Mouse (Mus musculus) small intestine, adult 2 months (tissue): Measurements from ENCODE around the gene Dynll2.

Source experiments
- CTCF ChIP-seq: fragments of 200-500 bp; IDR thresholded peaks from 2 replicates; pipeline ENCODE4 v1.5.1; 2012; ENCODE audit warnings: low read depth, mild to moderate bottlenecking, control low read depth, inconsistent platforms, low read length, moderate library complexity, mixed read lengths; ENCODE audit not compliant: insufficient replicate concordance, insufficient read length; ENCODE audit errors: extremely low read depth
- POLR2A ChIP-seq: fragments of 200-500 bp; IDR thresholded peaks from 2 replicates; pipeline ENCODE4 v1.6.1; 2012; ENCODE audit warnings: low read depth, mild to moderate bottlenecking, control low read depth, inconsistent platforms, low read length, moderate library complexity

- TF ChIP-seq POLR2A (no peak), CTCF (no peak)
Observed at GRCm38 (mm10) chr11:88030836-88031235, 43.5 kb upstream of the Dynll2 start.
